Mouse (Mus musculus): ENCODE measurements around the gene Wdr89. TPM values are rescaled to one million over a fixed set of nuclear protein-coding genes. Genes with fewer than 3 reads are reported as not detected.

Gene Wdr89
- polyA plus RNA-seq, 1 experiment from 2014 or later: 7.0 TPM

- ATAC-seq (ENCODE audit: low FRiP score, low read depth): no peak
- Histone ChIP-seq H3K27ac (no peak overlapping the region), H3K36me3 (no peaks in the 10 kb centered on the region), H3K4me1 (no peaks in the 10 kb centered on the region), H3K9ac (no peak overlapping the region), H3K4me2 (replicated peaks) (no peak overlapping the region), H3K9me3 (no peaks in the 10 kb centered on the region), H3K27me3 (replicated peaks) (no peaks in the 10 kb centered on the region), H3K4me3 (no peak overlapping the region)
- WGBS: 94% methylated on average over 2 of the region's 2 CpGs
Observed at GRCm38 (mm10) chr12:75638345-75638744, 31.0 kb downstream of the Wdr89 start.

GRCm38 (mm10) chr12:75637103-75637502 is 32.2 kb downstream of the Wdr89 start:
- no peak overlapping the region for H3K27ac ChIP-seq
- no peaks in the 10 kb centered on the region for H3K27me3 ChIP-seq (replicated peaks)
- H3K36me3 ChIP-seq: no peaks in the 10 kb centered on the region
- H3K9me3 ChIP-seq: no peaks in the 10 kb centered on the region
- no peak overlapping the region for H3K4me3 ChIP-seq
- 87% methylated on average over 3 of the region's 3 CpGs for WGBS
- H3K9ac ChIP-seq: no peak overlapping the region
- H3K4me2 ChIP-seq (replicated peaks): no peak overlapping the region
- ATAC-seq (ENCODE audit: low FRiP score, low read depth): no peak
- no peaks in the 10 kb centered on the region for H3K4me1 ChIP-seq

GRCm38 (mm10) chr12:75635771-75636430 is 33.4 kb downstream of the Wdr89 start:
- no peak overlapping the region for H3K9ac ChIP-seq
- H3K4me3 ChIP-seq: no peak overlapping the region
- no peak overlapping the region for H3K4me2 ChIP-seq (replicated peaks)
- 87% methylated on average over 10 of the region's 10 CpGs for WGBS
- no peaks in the 10 kb centered on the region for H3K27me3 ChIP-seq (replicated peaks)
- no peak for ATAC-seq (ENCODE audit: low FRiP score, low read depth)
- H3K27ac ChIP-seq: no peak overlapping the region
- no peaks in the 10 kb centered on the region for H3K36me3 ChIP-seq
- no peaks in the 10 kb centered on the region for H3K9me3 ChIP-seq
- H3K4me1 ChIP-seq: no peaks in the 10 kb centered on the region

- no peaks in the 10 kb centered on the region for H3K9me3 ChIP-seq
- H3K27me3 ChIP-seq (replicated peaks): no peaks in the 10 kb centered on the region
- H3K36me3 ChIP-seq: no peaks in the 10 kb centered on the region
- H3K9ac ChIP-seq: no peak overlapping the region
- no peaks in the 10 kb centered on the region for H3K4me1 ChIP-seq
- H3K4me2 ChIP-seq (replicated peaks): no peak overlapping the region
- 76% methylated on average over 1 of the region's 1 CpGs for WGBS
- no peak overlapping the region for H3K4me3 ChIP-seq
- H3K27ac ChIP-seq: no peak overlapping the region
- ATAC-seq (ENCODE audit: low FRiP score, low read depth): no peak
Observed at GRCm38 (mm10) chr12:75629618-75630017, 39.7 kb downstream of the Wdr89 start.

- 93% methylated on average over 5 of the region's 5 CpGs for WGBS
- H3K4me2 ChIP-seq (replicated peaks): no peak overlapping the region
- H3K9ac ChIP-seq: no peak overlapping the region
- no peak overlapping the region for H3K27ac ChIP-seq
- no peak overlapping the region for H3K4me3 ChIP-seq
- no peaks in the 10 kb centered on the region for H3K4me1 ChIP-seq
- H3K36me3 ChIP-seq: no peaks in the 10 kb centered on the region
- H3K27me3 ChIP-seq (replicated peaks): no peaks in the 10 kb centered on the region
- ATAC-seq (ENCODE audit: low FRiP score, low read depth): no peak
- H3K9me3 ChIP-seq: 0 out of 2 replicates have a peak, but pooled peaks cover 4% of the 10 kb centered on the region
Observed at GRCm38 (mm10) chr12:75623292-75623691, 46.0 kb downstream of the Wdr89 start.

- Histone ChIP-seq H3K4me2 (replicated peaks) (no peak overlapping the region), H3K9ac (no peak overlapping the region), H3K36me3 (no peaks in the 10 kb centered on the region), H3K27me3 (replicated peaks) (no peaks in the 10 kb centered on the region), H3K27ac (no peak overlapping the region), H3K9me3 (0 out of 2 replicates have a peak, but pooled peaks cover 4% of the 10 kb centered on the region), H3K4me1 (no peaks in the 10 kb centered on the region), H3K4me3 (no peak overlapping the region)
- ATAC-seq (ENCODE audit: low FRiP score, low read depth): no peak
- 76% methylated on average over 3 of the region's 3 CpGs for WGBS
Observed at GRCm38 (mm10) chr12:75622835-75623234, 46.5 kb downstream of the Wdr89 start.

GRCm38 (mm10) chr12:75616841-75617240 is 52.5 kb downstream of the Wdr89 start:
- 59% methylated on average over 8 of the region's 8 CpGs for WGBS
- H3K9me3 ChIP-seq: no peaks in the 10 kb centered on the region
- no peak for ATAC-seq (ENCODE audit: low FRiP score, low read depth)
- H3K4me2 ChIP-seq (replicated peaks): no peak overlapping the region
- no peaks in the 10 kb centered on the region for H3K36me3 ChIP-seq
- no peak overlapping the region for H3K9ac ChIP-seq
- H3K27me3 ChIP-seq (replicated peaks): no peaks in the 10 kb centered on the region
- H3K27ac ChIP-seq: no peak overlapping the region
- no peak overlapping the region for H3K4me3 ChIP-seq
- H3K4me1 ChIP-seq: peaks cover 3% of the 10 kb centered on the region; the same call in 1 of the 2 replicates

GRCm38 (mm10) chr12:75616158-75616791 is 53.1 kb downstream of the Wdr89 start:
- ATAC-seq (ENCODE audit: low FRiP score, low read depth): 0 out of 2 replicates have a peak, but pooled peaks have one; percentile 33
- H3K4me2 ChIP-seq (replicated peaks): peak overlapping the region; percentile 47
- H3K27me3 ChIP-seq (replicated peaks): no peaks in the 10 kb centered on the region
- no peak overlapping the region for H3K27ac ChIP-seq
- 12% methylated on average over 24 of the region's 24 CpGs for WGBS
- peaks cover 3% of the 10 kb centered on the region; the same call in 1 of the 2 replicates for H3K4me1 ChIP-seq
- no peaks in the 10 kb centered on the region for H3K36me3 ChIP-seq
- no peak overlapping the region for H3K9ac ChIP-seq
- no peaks in the 10 kb centered on the region for H3K9me3 ChIP-seq
- H3K4me3 ChIP-seq: no peak overlapping the region

- no peak overlapping the region for H3K4me3 ChIP-seq
- no peak for ATAC-seq (ENCODE audit: low FRiP score, low read depth)
- H3K27me3 ChIP-seq (replicated peaks): no peaks in the 10 kb centered on the region
- peaks cover 3% of the 10 kb centered on the region; the same call in 1 of the 2 replicates for H3K4me1 ChIP-seq
- H3K4me2 ChIP-seq (replicated peaks): no peak overlapping the region
- WGBS: 48% methylated on average over 3 of the region's 3 CpGs
- H3K9me3 ChIP-seq: no peaks in the 10 kb centered on the region
- H3K27ac ChIP-seq: no peak overlapping the region
- H3K36me3 ChIP-seq: no peaks in the 10 kb centered on the region
- no peak overlapping the region for H3K9ac ChIP-seq
Observed at GRCm38 (mm10) chr12:75615556-75615955, 53.8 kb downstream of the Wdr89 start.

- H3K9me3 ChIP-seq: no peaks in the 10 kb centered on the region
- no peak overlapping the region for H3K9ac ChIP-seq
- H3K27ac ChIP-seq: no peak overlapping the region
- ATAC-seq (ENCODE audit: low FRiP score, low read depth): no peak
- H3K4me2 ChIP-seq (replicated peaks): no peak overlapping the region
- peaks cover 3% of the 10 kb centered on the region; the same call in 1 of the 2 replicates for H3K4me1 ChIP-seq
- H3K4me3 ChIP-seq: no peak overlapping the region
- WGBS: 80% methylated on average over 7 of the region's 7 CpGs
- no peaks in the 10 kb centered on the region for H3K27me3 ChIP-seq (replicated peaks)
- H3K36me3 ChIP-seq: no peaks in the 10 kb centered on the region
Observed at GRCm38 (mm10) chr12:75612711-75613110, 56.6 kb downstream of the Wdr89 start.

GRCm38 (mm10) chr12:75599490-75599889 is 69.8 kb downstream of the Wdr89 start:
- H3K36me3 ChIP-seq: no peaks in the 10 kb centered on the region
- H3K9ac ChIP-seq: no peak overlapping the region
- ATAC-seq (ENCODE audit: low FRiP score, low read depth): no peak
- no peaks in the 10 kb centered on the region for H3K9me3 ChIP-seq
- peaks cover 4% of the 10 kb centered on the region for H3K4me1 ChIP-seq
- WGBS: 26% methylated on average over 4 of the region's 4 CpGs
- no peak overlapping the region; the same call in 1 of the 2 replicates for H3K4me2 ChIP-seq (replicated peaks)
- H3K4me3 ChIP-seq: no peak overlapping the region
- no peak overlapping the region for H3K27ac ChIP-seq
- no peaks in the 10 kb centered on the region for H3K27me3 ChIP-seq (replicated peaks)

- Histone ChIP-seq H3K4me3 (no peak overlapping the region), H3K9me3 (no peaks in the 10 kb centered on the region), H3K4me1 (peaks cover 8% of the 10 kb centered on the region), H3K4me2 (replicated peaks) (no peak overlapping the region; the same call in 1 of the 2 replicates), H3K27ac (no peak overlapping the region), H3K27me3 (replicated peaks) (no peaks in the 10 kb centered on the region), H3K9ac (no peak overlapping the region), H3K36me3 (no peaks in the 10 kb centered on the region)
- WGBS: 81% methylated on average over 4 of the region's 4 CpGs
- no peak for ATAC-seq (ENCODE audit: low FRiP score, low read depth)
Observed at GRCm38 (mm10) chr12:75598988-75599387, 70.3 kb downstream of the Wdr89 start.

All from neural tube, embryonic 12.5 days (tissue).